Mouse (Mus musculus) cerebellum, adult 2 months (tissue): ENCODE results near the gene Trim26.

Experiments used
- CTCF ChIP-seq: fragments of 200-500 bp; IDR thresholded peaks from 2 replicates; pipeline ENCODE4 v1.5.1; 2011; ENCODE audit warnings: low read depth, mild to moderate bottlenecking, control low read depth, low read length, moderate library complexity, borderline replicate concordance; ENCODE audit not compliant: insufficient read depth
- POLR2A ChIP-seq: fragments of 200-500 bp; IDR thresholded peaks from 2 replicates; pipeline ENCODE4 v1.6.1; 2011; ENCODE audit warnings: low read length, control low read depth, borderline replicate concordance; ENCODE audit not compliant: insufficient read depth

DNA sequence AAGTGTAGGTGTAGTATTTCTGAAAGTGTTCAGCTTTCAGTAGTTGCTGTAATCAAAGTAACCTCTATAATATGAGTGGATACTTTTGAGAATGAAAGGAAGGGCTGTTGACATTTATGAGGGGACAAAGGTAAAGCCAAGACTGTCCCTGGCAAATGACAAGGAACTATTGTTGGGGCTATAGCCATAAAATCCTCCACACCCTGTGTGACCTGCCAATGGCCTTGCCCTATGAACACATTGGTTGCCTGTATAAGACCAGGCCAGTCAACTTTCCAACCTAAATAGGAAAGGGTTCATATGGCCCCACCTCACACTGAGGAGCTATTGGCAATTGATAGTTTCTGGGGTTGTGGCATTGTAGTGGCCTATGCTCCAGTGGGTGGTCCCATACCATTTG lies 60.1 kb downstream of the Trim26 start:
- TF ChIP-seq CTCF (no peak), POLR2A (no peak)
